9 mouse cellular contexts compared by ENCODE assay signal in genomic region chr2:79865275-79865999, GRCm38 (mm10).
DNase-seq lines count a peak whose midpoint lies in the region; ATAC-seq lines count a peak whose summit lies in the region.
"Had no signal": no experiment of that assay in that cellular context is flagged by ENCODE, and none has a peak within 500 bp of the region (broad histone marks: within the 10 kb centered on the region; RNA-seq: fewer than 3 reads in every experiment).

No protein-coding gene starts in this region.

- no peaks in the 10 kb centered on the region for H3K27me3 ChIP-seq in hindbrain, embryonic 12.5 days
- H3K27me3 ChIP-seq: liver, embryonic 15.5 days had no signal

- H3K4me2 ChIP-seq in hindbrain, embryonic 12.5 days (replicated peaks): no peak overlapping the region
- H3K4me2 ChIP-seq: liver, embryonic 15.5 days had no signal

- H3K27ac ChIP-seq in hindbrain, embryonic 12.5 days: no peak overlapping the region
- H3K27ac ChIP-seq: liver, embryonic 15.5 days had no signal

- H3K4me1 ChIP-seq in hindbrain, embryonic 12.5 days: no peaks in the 10 kb centered on the region
- H3K4me1 ChIP-seq: liver, embryonic 15.5 days had no signal

- H3K36me3 ChIP-seq in hindbrain, embryonic 12.5 days: no peaks in the 10 kb centered on the region
- H3K36me3 ChIP-seq: liver, embryonic 15.5 days had no signal

- WGBS in hindbrain, embryonic 12.5 days: 51% methylated on average over 9 of the region's 9 CpGs

- H3K4me3 ChIP-seq in hindbrain, embryonic 12.5 days: no peak overlapping the region
- H3K4me3 ChIP-seq: liver, embryonic 15.5 days had no signal

- no peaks in the 10 kb centered on the region for H3K9me3 ChIP-seq in hindbrain, embryonic 12.5 days (replicated peaks)
- H3K9me3 ChIP-seq: liver, embryonic 15.5 days had no signal

- no peak overlapping the region for H3K9ac ChIP-seq in hindbrain, embryonic 12.5 days
- H3K9ac ChIP-seq: liver, embryonic 15.5 days had no signal

- DNase-seq in adrenal gland, postnatal 14 days: peak; percentile 29
- DNase-seq in adrenal gland, adult 8-10 months: no peak
- DNase-seq in Muller cell, postnatal 12 days (ENCODE audit: inconsistent ontology term): peak; percentile 72
- DNase-seq in embryo, embryonic 9.5 days (ENCODE audit: extremely low spot score): peak; percentile 71
- peak; percentile 78 for DNase-seq in layer of hippocampus, adult 9-10 months (ENCODE audit: low spot score)
- DNase-seq in thymus, postnatal 14 days: peak; percentile 7

- peak; percentile 78 for ATAC-seq in hindbrain, embryonic 12.5 days (ENCODE audit: low FRiP score)
- ATAC-seq in megakaryocyte progenitor cell, adult 5-6 weeks (replicated peaks; ENCODE audit: poor library complexity): peak; percentile 100
